Mouse (Mus musculus) lung, adult 2 months (tissue): ENCODE measurements at regions not wholly inside any gene's neighbourhood (a gene's known extent, or its start where the extent isn't known, plus 50 kb on each side); places are given as distances from the start of the nearest gene placed in this dataset.

Source experiments
- DNase-seq: peaks from one replicate; pipeline ENCODE4 v3.0.0; 2022
- H3K4me1 ChIP-seq: fragments of 200-500 bp; 2 replicates; pipeline ENCODE4 v1.6.1; 2011; ENCODE audit warnings: low read length; ENCODE audit not compliant: control insufficient read depth, insufficient read depth
- H3K4me3 ChIP-seq: fragments of 200-500 bp; replicated peaks from 2 replicates; pipeline ENCODE3; 2011; ENCODE audit warnings: low read depth, mild to moderate bottlenecking, control low read depth, low read length; ENCODE audit errors: extremely low read depth
- CTCF ChIP-seq: fragments of 200-500 bp; IDR thresholded peaks from 2 replicates; pipeline ENCODE4 v1.5.1; 2011; ENCODE audit warnings: mild to moderate bottlenecking, low read length, control low read depth; ENCODE audit not compliant: insufficient read depth
- POLR2A ChIP-seq: fragments of 200-500 bp; IDR thresholded peaks from 2 replicates; pipeline ENCODE4 v1.6.1; 2011; ENCODE audit warnings: low read depth, mild to moderate bottlenecking, control low read depth, low read length, borderline replicate concordance; ENCODE audit errors: extremely low read depth
- WGBS: fragments of 180-500 bp; shearing (Covaris S2); methylation state at CpG from one replicate; pipeline ENCODE4 v1.1.7; 2018; 5-methylcytosine and 5-hydroxymethylcytosine counted together

DNA sequence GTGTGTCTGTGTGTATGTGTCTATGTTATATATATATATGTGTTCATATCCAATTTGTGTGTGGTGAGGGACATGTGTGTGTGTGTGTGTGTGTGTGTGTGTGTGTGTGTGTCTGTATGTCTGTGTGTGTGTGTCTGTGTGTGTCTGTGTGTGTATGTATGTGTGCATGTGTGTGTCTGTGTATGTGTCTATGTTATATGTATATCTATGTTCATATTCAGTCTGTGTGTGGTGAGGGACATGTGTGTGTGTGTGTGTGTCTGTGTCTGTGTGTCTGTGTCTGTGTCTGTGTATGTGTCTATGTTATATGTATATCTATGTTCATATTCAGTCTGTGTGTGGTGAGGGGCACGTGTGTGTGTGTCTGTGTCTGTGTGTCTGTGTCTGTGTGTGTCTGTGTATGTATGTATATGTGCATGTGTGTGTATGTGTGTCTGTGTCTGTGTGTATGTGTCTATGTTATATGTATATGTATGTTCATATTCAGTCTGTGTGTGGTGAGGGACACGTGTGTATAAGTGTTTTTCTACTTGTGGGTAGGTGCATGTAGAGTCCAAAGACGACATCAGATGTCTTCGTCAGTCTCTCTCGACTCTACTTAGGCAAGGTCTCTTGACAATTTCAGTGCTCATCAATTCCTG, 370.5 kb upstream of the Slc7a11 start:
- TF ChIP-seq POLR2A = no peak
- TF ChIP-seq CTCF = no peak
- DNase-seq = no peak
- Histone ChIP-seq H3K4me1 (no peaks in the 10 kb centered on the region), H3K4me3 (no peak overlapping the region)
- 90% methylated on average over 5 of the region's 5 CpGs for WGBS

DNA sequence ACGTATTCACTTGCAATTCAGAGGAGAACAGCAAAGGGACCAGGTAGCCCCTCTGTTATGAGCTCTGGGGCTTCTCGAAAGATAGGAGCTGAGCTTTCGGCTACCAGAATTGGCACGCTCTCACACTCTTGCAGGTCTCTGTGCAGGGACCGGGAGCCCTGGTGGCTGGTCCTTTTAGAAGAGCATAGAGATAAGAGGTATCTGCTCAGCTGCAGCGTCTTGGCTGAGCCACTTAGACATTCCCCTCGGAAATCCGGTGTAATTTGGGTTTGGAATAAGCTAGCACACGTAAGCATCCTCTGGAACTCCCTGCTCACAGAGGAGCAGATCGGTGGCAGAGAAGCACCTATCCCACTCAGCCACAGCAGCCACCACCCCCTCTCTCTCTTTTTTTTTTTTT, 372.3 kb upstream of the Slc7a11 start:
- H3K4me3 ChIP-seq = no peak overlapping the region
- H3K4me1 ChIP-seq = no peaks in the 10 kb centered on the region
- WGBS = 69% methylated on average over 10 of the region's 10 CpGs
- DNase-seq = no peak
- TF ChIP-seq CTCF (no peak), POLR2A (no peak)

DNA sequence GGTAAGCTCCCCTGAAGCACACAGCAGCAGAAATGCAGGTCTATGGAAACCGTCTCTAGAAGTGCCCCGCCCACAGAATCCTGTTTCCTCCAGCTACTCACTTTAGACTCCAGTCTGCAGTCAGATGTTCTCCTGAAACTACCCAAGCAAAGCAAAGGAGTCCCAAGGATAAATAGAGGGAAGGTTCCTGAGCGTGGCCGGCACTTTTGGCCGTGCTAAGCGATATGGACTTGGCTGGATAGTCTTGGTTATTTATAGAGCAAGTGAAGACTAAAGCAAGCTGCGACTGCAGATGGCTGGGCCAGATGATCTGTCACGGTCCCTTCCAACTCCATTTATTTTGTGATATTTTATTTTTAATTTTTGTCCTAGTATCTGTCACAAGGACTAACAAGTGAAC, 373.1 kb upstream of the Slc7a11 start:
- TF ChIP-seq POLR2A = no peak
- no peak for TF ChIP-seq CTCF
- Histone ChIP-seq H3K4me3 (no peak overlapping the region), H3K4me1 (no peaks in the 10 kb centered on the region)
- DNase-seq = no peak
- WGBS = 52% methylated on average over 8 of the region's 8 CpGs

DNA sequence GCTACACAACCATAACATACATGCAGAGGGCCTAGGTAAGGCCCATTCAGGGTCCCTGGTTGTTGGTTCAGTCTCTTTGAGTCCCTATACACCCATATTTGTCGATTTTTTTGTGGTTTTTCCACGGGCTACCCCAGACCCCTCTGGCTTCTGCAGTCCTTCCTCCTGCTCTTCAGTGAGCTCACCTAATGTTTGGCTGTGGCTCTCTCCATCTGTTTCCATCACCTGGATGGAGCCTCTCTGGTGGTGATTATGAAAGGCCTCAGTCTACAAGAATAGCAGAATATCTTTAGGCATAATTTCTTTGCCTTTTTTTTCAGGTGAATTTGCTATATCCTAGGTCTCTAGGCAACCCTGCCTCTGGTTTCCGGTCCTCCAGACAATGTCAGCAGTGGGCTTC, 373.9 kb upstream of the Slc7a11 start:
- 71% methylated on average over 3 of the region's 3 CpGs for WGBS
- TF ChIP-seq CTCF (no peak), POLR2A (no peak)
- H3K4me3 ChIP-seq = no peak overlapping the region
- H3K4me1 ChIP-seq = no peaks in the 10 kb centered on the region
- DNase-seq = no peak

DNA sequence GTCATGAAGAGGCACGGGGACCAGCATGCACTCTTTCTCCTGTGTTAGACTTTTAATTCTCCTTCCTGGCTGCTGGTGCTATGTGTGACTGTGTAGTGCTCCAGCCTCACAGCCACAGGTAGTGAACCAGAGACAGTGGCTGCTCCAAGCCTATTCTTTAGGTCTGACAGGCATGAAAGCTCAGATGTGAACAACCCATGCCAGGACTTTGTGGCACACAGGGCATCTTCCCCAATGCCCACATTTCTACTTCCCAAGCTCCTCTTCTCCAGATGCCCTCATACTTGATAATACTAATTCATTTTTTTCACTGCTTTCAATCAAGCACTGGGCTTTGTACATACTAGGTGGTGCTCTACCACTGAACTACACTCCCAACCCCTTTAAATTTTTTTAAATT, 377.4 kb upstream of the Slc7a11 start:
- DNase-seq = no peak
- Histone ChIP-seq H3K4me3 (no peak overlapping the region), H3K4me1 (no peaks in the 10 kb centered on the region)
- 83% methylated on average over 1 of the region's 1 CpGs for WGBS
- TF ChIP-seq CTCF (no peak), POLR2A (no peak)

DNA sequence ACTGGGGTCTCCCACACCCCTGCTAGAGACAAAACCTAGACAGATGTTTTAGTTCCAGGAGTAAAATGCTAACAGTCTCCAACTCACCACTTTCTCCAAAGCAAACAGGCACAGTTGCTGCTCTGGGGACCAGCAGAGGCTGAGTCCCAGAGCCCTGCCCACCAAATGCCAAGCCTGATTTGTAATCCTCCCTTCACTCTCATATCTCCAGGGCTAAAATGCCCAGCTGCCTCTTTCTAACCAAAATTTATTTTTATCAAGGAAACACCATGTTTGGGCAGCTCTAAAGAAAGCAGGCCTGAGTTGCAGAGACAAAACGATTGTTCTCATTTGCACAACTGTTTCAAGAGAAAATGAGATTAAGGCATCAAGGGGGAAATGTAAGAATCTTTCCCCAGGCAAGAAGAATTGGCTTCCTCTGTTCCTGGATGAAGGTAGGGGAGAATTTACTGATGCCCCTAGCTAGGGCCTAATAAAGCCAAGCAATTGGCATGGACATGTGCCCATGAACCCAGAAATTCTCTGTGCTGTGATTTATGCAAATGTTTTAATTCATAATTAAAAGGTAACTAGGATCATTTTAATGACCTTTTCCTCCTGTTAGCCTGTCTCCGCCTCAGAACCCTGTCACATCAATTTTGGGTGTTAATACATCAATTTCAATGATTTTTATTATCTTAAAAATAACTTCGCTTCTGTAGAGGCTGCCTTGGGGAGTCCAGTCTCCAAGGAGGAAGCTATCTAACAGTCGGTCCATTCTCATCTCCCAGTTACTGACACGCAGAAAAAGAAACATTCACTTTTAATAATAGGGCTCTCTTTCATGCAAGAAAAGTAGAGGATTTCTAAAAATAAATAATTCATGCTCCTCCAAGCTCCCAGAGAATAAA, 382.4 kb upstream of the Slc7a11 start:
- H3K4me1 ChIP-seq = no peaks in the 10 kb centered on the region
- TF ChIP-seq POLR2A = no peak
- no peak for TF ChIP-seq CTCF
- H3K4me3 ChIP-seq = no peak overlapping the region
- DNase-seq = no peak
- WGBS = 77% methylated on average over 5 of the region's 5 CpGs

DNA sequence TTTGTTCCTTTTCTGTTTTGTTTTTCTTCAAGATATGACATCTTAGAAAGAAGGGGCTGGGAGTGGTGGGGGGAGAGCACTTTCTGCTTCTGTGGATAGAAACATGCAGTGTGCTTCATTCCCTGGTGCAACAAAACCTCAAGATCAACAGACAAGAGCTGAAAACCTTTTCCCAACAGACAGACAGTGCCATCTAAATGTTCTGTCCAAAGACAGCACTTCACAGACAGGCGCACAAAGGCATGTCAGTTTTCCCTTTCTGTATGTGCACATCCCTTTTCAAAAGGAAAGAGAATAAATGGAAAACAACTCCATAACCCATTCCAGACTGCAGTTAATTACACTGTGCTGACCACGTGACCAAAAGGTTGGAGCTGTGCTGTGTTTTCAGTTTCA, 383.0 kb upstream of the Slc7a11 start:
- DNase-seq = no peak
- no peak for TF ChIP-seq POLR2A
- TF ChIP-seq CTCF = no peak
- 75% methylated on average over 2 of the region's 2 CpGs for WGBS
- Histone ChIP-seq H3K4me3 (no peak overlapping the region), H3K4me1 (no peaks in the 10 kb centered on the region)

DNA sequence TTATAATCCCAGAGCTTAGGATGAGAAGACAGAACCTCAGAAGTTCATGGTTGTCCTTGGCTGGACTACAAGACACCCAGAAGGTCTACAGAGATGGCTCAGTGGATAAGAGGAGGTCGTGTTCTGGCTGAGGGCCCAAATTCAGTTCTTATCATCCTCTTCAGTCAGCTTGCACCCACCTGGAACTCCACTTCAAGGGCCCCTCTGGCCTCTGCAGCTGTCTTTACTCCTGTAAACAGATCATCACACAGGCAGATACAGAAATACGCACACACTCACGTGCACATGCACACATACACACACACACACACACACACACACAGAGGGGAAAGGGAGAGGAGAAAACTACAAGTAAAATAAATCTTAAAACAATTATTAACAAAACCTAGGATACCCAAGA, 385.8 kb upstream of the Slc7a11 start:
- TF ChIP-seq CTCF (no peak), POLR2A (no peak)
- no peak overlapping the region for H3K4me3 ChIP-seq
- DNase-seq = no peak
- 70% methylated on average over 3 of the region's 3 CpGs for WGBS
- no peaks in the 10 kb centered on the region for H3K4me1 ChIP-seq

DNA sequence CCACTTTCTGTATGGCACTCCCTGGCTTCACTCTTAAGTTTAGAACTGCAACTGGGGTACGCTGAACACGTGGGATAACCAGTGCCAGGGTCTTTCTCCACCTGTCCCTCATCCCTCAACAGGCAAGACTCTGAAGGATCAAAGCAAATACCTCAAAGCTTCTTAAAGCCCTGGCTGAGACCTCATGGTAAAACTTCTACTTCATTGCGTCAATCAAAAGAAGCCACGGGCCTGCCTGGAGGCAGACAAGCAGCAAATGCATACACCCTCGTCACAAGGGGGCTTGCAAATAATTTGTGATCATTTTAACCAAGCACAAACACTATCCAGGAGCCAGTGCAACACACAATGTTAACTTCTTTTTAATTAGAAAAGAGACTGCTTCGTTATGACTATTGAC, 387.0 kb upstream of the Slc7a11 start:
- Histone ChIP-seq H3K4me3 (no peak overlapping the region), H3K4me1 (no peaks in the 10 kb centered on the region)
- DNase-seq = no peak
- no peak for TF ChIP-seq CTCF
- TF ChIP-seq POLR2A = no peak
- 79% methylated on average over 6 of the region's 6 CpGs for WGBS

DNA sequence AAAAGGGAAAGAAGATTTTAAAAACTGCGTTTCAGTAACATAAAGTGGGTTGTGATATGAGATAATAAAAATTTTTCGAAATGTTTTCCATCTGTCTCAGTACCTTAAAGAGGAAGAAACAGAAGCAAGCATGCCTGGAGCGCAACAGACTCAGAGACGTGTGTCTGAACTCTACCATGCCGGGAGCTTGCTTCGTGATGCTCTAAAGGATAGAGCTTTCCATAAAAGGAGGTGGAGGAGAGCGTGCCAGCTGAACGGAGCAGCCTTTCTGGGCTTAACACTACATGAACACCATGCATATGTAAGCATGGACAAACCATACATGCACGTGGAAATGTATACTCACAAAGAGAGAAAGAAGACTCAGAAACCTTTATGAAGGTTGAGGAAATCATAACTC, 387.5 kb upstream of the Slc7a11 start:
- WGBS = 80% methylated on average over 9 of the region's 9 CpGs
- no peaks in the 10 kb centered on the region for H3K4me1 ChIP-seq
- H3K4me3 ChIP-seq = no peak overlapping the region
- TF ChIP-seq CTCF = no peak
- no peak for TF ChIP-seq POLR2A
- DNase-seq = no peak
